Mouse (Mus musculus): ENCODE results near the gene Arrdc2.

The Arrdc2 gene

GRCm38 (mm10) chr8:70839408-70840351 lies at the start of gene Arrdc2:
Gene Arrdc2, minus strand, starts transcription at chr8:70839720.
- in situ Hi-C loops (cut with MboI; ENCODE audit: low pct_unique_long_range_greater_than_20kb in 1 of 2, low sequenced_read_pairs in 2 of 2, unreplicated experiment in 1 of 2) = loop anchor here in 1 of 2 experiments (5.0 kb wide), 1 partner anchor 127 kb away; no protein-coding TSS in a partner anchor

DNA sequence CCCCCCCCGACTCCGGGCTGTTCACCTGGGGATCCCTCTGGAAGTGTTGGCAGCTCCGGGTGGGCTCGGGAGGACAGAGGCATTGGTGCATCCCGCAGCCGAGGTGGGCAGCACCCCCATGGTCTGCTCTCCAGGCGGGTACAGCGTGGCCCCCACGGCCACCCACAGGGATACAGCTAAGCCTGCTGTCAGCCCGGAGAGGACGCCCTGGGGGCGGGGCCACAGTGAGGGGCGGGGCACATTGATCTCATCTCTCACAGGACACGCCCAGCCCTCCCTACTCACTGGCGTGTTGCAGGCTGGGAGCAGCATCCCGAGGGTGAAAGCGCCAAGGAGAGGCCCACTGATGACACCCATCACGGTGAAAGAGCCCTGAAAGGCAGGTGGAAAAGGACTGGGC lies 48.1 kb upstream of the Arrdc2 start:
- in situ Hi-C loops (cut with MboI; ENCODE audit: low pct_unique_long_range_greater_than_20kb in 1 of 2, low sequenced_read_pairs in 2 of 2, unreplicated experiment in 1 of 2) = no loop called here

- in situ Hi-C loops (cut with MboI; ENCODE audit: low pct_unique_long_range_greater_than_20kb in 1 of 2, low sequenced_read_pairs in 2 of 2, unreplicated experiment in 1 of 2) = no loop called here
Observed at GRCm38 (mm10) chr8:70885612-70886011, 46.1 kb upstream of the Arrdc2 start.

GRCm38 (mm10) chr8:70884683-70885082 lies 45.2 kb upstream of the Arrdc2 start:
- in situ Hi-C loops (cut with MboI; ENCODE audit: low pct_unique_long_range_greater_than_20kb in 1 of 2, low sequenced_read_pairs in 2 of 2, unreplicated experiment in 1 of 2) = no loop called here

GRCm38 (mm10) chr8:70884186-70884585 lies 44.7 kb upstream of the Arrdc2 start:
- in situ Hi-C loops (cut with MboI; ENCODE audit: low pct_unique_long_range_greater_than_20kb in 1 of 2, low sequenced_read_pairs in 2 of 2, unreplicated experiment in 1 of 2) = no loop called here

- in situ Hi-C loops (cut with MboI; ENCODE audit: low pct_unique_long_range_greater_than_20kb in 1 of 2, low sequenced_read_pairs in 2 of 2, unreplicated experiment in 1 of 2) = no loop called here
Observed at GRCm38 (mm10) chr8:70880546-70880945, 41.0 kb upstream of the Arrdc2 start.

GRCm38 (mm10) chr8:70880126-70880525 lies 40.6 kb upstream of the Arrdc2 start:
- in situ Hi-C loops (cut with MboI; ENCODE audit: low pct_unique_long_range_greater_than_20kb in 1 of 2, low sequenced_read_pairs in 2 of 2, unreplicated experiment in 1 of 2) = no loop called here

- in situ Hi-C loops (cut with MboI; ENCODE audit: low pct_unique_long_range_greater_than_20kb in 1 of 2, low sequenced_read_pairs in 2 of 2, unreplicated experiment in 1 of 2) = no loop called here
Observed at GRCm38 (mm10) chr8:70879500-70879899, 40.0 kb upstream of the Arrdc2 start.

DNA sequence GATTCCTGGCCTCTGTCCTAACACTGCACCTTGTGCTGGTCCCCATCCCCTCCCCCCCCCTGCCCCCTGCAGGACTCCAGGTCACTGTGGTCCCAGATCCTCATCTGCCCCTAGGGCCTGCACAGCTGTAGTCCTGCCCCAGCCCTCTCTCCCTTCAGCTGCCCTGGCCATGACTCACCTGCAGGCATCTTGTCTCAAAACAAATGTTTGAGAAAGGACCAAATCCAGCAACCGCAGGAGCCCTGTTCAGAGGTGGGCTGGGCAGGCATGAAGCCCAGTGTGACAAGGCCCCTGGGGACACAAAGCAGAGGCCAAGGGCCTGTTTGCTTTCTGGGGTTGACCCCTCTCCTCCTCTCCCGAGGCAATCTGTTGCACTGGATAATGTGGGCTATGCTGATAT lies 38.7 kb upstream of the Arrdc2 start:
- in situ Hi-C loops (cut with MboI; ENCODE audit: low pct_unique_long_range_greater_than_20kb in 1 of 2, low sequenced_read_pairs in 2 of 2, unreplicated experiment in 1 of 2) = no loop called here

DNA sequence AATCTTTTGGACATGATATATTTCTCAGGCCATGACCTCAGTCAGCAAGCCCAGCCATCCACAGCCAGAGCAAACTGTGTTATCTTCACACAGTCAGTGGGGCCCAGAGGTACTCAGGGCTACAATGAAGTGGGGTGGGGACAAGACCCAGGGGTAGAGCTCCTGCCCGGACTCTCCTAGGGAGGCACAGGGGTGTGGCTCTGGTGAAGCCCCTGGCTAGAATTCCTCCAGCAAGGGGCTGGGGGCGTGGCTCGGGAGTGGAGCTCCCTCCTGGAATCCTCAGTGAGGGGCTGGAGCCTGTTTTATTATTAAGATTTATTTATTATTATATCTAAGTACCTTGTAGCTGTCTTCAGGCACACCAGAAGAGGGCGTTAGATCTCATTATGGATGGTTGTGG lies 36.9 kb upstream of the Arrdc2 start:
- in situ Hi-C loops (cut with MboI; ENCODE audit: low pct_unique_long_range_greater_than_20kb in 1 of 2, low sequenced_read_pairs in 2 of 2, unreplicated experiment in 1 of 2) = no loop called here

DNA sequence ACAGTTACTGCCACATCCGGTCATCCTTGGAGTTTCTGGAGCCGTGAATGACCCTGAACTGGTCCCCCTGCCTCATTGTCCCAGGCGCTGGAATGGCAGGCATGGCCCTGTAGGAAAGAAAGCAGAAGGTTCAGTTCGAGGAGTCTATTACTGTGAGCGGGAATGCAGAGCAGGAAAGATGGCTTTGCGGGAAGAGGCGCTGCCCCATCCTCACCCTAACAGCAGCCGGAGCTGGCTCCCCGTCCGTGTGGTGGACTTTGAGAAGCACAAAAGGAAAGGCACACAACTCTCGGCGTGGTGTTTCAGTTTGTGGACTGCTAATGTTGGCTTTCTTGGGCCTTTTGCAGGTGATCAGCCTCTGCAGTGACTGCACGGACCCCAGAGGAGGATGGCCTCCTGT lies 34.9 kb upstream of the Arrdc2 start:
- in situ Hi-C loops (cut with MboI; ENCODE audit: low pct_unique_long_range_greater_than_20kb in 1 of 2, low sequenced_read_pairs in 2 of 2, unreplicated experiment in 1 of 2) = no loop called here

DNA sequence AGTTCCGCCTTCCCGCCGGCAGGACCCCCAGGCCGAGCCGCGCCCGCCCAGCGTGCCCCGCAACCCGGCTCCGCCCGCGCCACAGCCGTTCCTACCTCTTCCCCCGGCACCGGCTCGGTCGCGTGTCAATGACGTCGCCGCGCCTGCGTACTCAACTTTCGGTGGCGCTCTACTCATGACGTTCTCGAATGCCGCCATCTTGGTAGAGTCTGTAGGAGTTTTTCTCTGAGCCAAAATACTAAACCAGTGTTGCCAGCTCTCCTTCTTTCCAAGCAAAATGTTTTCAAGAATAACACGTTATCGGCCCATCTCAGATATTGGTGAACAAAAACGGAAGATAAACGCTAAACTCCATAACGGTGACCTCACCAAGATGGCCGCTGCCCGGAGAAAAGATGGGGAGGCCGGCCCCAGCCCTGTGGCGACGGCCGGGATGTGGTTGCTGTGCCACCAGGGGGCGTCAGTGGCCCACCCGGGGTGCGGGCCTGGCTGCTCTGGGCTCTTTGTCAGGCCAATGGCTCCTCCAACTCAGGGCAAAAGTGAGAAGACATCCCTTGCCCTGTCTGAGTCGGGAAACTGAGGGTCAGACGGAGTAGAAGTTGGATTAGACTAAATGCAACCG lies 34.0 kb upstream of the Arrdc2 start, which contains the start of gene Ccdc124:
Ccdc124 (minus strand) TSS at position 572 of the 622 bp plus-strand sequence.
- in situ Hi-C loops (cut with MboI; ENCODE audit: low pct_unique_long_range_greater_than_20kb in 1 of 2, low sequenced_read_pairs in 2 of 2, unreplicated experiment in 1 of 2) = no loop called here

DNA sequence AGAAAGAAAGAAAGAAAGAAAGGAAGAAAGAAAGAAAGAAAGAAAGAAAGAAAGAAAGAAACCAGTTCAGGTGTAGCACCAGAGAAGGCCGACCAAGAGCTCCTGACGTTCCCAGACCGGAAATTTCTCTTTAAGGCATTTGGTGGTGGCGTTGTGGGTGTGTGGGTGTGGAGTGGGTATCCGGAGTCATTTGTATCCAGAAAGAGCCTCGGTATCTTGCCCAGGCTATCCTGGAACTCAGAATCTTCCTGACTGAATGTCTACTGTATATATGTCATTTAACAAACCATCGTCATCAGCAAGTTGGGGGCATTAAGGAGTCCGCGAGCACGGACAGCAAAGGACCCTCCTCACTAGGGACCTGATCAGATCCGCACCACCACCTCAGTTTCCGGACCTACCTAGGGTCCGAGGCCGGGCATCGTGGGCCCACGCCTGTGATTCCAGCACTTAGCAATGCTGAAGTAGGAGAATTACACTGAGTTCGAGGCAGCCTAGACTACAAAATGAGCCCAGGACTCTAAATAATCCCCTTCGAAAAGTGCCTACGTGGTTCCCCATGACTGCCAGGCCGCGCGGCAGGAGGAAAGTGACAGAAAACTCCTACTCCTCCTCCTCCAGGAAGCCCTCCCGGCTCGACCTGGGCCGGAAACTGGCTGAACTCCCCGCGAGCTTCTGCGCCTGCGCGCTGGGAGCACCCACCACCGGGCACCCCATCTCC lies 33.3 kb upstream of the Arrdc2 start:
- in situ Hi-C loops (cut with MboI; ENCODE audit: low pct_unique_long_range_greater_than_20kb in 1 of 2, low sequenced_read_pairs in 2 of 2, unreplicated experiment in 1 of 2) = no loop called here

DNA sequence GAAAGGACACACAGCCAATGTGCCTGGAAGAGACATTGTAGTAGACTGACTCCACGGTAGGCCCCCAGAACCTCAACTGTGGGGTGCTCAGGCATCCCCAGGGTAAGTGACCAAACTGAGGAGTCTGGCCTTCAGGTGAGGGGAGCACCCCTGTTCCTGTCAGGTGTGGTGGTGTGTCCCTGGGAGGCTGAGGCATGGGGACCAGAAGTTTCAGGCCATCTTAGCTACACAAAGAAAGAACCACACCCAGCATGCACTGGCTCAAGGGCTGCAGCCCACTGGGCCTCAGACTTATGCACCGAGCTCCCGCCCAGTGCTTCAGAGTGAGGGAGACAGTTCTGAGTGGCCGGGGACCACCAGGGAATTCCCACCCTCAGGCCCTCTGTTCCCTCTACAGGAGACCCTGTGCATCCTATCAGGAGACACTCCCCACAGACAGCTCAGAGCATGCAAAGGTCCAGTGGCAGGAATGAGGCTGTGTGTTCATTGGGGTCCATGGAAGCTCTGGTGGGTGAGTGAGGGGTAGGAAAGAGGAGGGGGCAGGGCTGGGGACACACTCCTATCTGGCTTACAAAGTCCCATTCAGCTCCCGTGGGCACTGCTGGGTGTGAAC lies 31.8 kb upstream of the Arrdc2 start:
- in situ Hi-C loops (cut with MboI; ENCODE audit: low pct_unique_long_range_greater_than_20kb in 1 of 2, low sequenced_read_pairs in 2 of 2, unreplicated experiment in 1 of 2) = no loop called here

DNA sequence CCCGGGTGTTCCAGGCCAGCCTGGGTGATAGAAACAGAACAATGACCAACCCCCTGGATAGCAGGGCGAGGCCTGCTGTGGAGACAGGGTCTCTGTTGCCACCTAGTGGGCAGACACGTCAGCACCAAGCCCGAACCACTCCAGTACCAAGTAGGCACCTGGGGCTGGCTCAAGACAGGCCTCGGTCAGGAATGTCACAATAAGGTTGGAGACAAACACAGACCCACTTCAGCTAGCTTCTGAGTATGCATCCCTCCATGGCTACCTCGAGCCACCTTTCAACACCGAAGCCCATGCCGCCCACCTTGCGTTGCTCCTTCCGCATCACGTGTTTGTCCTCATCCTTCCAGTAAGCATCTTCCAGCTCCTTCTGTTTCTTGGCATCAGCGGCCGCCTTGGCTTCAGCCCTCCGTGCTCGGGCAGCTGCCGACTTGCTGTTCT lies 30.1 kb upstream of the Arrdc2 start:
- in situ Hi-C loops (cut with MboI; ENCODE audit: low pct_unique_long_range_greater_than_20kb in 1 of 2, low sequenced_read_pairs in 2 of 2, unreplicated experiment in 1 of 2) = no loop called here

DNA sequence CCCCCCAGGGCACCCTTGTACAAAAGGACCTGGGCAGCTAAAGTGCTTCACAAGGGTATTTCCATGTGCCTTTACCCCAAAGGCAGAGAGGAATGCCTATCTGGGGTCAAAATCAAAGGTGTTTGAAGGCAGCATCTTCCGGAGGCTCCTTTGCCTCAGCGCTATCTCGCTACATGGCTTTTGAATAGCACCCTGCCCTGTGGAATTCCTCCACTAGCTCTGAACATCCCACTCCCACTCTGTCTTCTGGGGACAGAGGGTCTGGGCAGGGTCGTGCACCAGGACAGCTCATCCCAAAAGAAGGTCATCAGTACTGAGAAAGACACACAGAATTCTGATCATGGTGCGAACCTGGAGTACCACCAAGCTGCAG lies 29.7 kb upstream of the Arrdc2 start:
- in situ Hi-C loops (cut with MboI; ENCODE audit: low pct_unique_long_range_greater_than_20kb in 1 of 2, low sequenced_read_pairs in 2 of 2, unreplicated experiment in 1 of 2) = no loop called here

DNA sequence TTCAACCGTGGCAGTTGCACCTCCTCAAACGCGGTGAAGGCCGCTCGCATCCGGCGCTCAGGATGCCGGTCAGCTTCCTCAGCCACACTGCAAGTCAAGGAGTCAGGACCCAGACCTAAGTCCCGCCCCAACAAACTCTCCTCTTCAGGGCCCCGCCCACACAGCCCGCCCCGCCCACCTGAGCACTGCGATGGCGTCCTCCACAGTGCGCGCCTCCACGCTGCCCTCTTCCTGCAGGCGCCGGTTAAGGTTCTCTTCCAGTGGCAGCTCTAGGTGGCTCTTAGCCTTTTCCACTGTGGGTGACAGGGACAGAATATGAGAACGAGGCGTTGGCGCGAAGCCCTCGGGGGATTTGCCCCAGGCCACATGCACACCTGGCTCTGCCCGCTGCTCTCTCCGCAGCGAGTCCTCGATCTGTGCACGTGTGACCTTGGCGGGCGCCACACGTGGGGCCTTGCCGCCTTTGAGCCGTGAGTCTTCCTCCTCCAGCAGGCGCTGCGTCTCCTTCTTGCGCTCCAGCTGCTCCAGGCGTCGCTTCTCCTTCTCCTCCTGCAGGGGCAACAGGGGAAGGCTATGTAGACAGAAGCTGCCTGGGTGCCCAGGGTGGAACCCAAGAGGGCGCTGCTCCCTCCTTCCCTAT lies 29.2 kb upstream of the Arrdc2 start:
- in situ Hi-C loops (cut with MboI; ENCODE audit: low pct_unique_long_range_greater_than_20kb in 1 of 2, low sequenced_read_pairs in 2 of 2, unreplicated experiment in 1 of 2) = no loop called here

DNA sequence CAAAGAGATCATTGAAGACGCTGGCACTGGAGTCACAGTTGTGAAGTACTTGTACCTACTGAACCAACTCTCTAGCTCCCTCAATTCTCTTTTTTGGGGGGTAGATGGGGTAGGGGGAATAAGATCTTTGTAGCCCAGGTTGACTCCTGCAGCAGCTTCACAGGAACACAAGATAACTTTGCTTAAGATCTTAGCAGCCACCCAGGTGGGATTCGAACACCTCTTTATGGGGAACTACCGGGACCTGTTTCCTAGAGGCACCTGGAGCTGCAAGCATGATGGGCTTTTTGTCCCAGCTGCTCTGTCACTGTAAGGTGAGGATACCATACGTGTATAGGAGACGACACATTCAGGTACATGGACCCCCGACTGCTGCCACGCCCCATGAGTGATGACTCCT lies 27.0 kb upstream of the Arrdc2 start:
- in situ Hi-C loops (cut with MboI; ENCODE audit: low pct_unique_long_range_greater_than_20kb in 1 of 2, low sequenced_read_pairs in 2 of 2, unreplicated experiment in 1 of 2) = no loop called here

Data from mouse embryonic stem cell (cell line).